Mouse (Mus musculus): ENCODE measurements around the gene Sfpq. TPM values are rescaled to one million over a fixed set of nuclear protein-coding genes. Genes with fewer than 3 reads are reported as not detected.
"Not testable (repeated sequence)": the region's sequence is repeated elsewhere in the genome, so short reads cannot be mapped to it uniquely, and the experiment has no call there.

Gene Sfpq
- polyA plus RNA-seq, 1 experiment, result 147 TPM

DNA sequence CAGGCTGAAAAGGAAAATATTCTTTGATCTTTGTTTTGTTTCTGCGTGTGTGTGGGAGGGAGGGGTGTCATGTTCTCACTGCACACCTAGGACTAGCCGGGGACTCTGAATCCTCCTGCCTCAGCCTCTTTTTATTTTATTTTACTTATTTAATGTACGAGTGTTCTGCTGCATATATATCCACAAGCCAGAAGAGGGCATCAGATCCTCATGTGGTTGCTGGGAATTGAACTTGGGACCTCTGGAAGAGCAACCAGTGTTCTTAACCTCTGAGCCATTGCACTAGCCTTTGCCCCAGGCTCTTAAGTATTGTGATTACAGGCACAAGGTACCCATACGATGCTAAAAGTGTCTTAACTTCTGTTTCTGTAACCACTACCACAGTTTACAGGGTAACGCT is 34.4 kb upstream of the Sfpq start:
- Histone ChIP-seq H3K27me3 (ENCODE audit: control insufficient read depth, insufficient read depth, insufficient read length) (no peaks in the 10 kb centered on the region), H3K4me3 (ENCODE audit: insufficient read depth, poor library complexity, severe bottlenecking) (no peak overlapping the region), H3K36me3 (ENCODE audit: control insufficient read depth, insufficient read depth) (no peaks in the 10 kb centered on the region), H3ac (ENCODE audit: control insufficient read depth, insufficient read length, low read depth) (no peak overlapping the region), H3K79me3 (ENCODE audit: low read depth) (no peaks in the 10 kb centered on the region), H3K79me2 (ENCODE audit: control insufficient read depth, insufficient read depth) (no peaks in the 10 kb centered on the region)
- TF ChIP-seq MYOD1 (IDR thresholded peaks at IDR 0.05; ENCODE audit: control insufficient read depth, insufficient read length, low read depth), result no peak
- no peak for TF ChIP-seq MYOG (IDR thresholded peaks at IDR 0.05; ENCODE audit: control insufficient read depth, extremely low read depth, insufficient read length)
- TF ChIP-seq USF1 (IDR thresholded peaks at IDR 0.05; ENCODE audit: low read depth), result no peak
- no peak for TF ChIP-seq CEBPB (IDR thresholded peaks at IDR 0.05; ENCODE audit: low read depth)
- TF ChIP-seq CTCF (IDR thresholded peaks at IDR 0.05; ENCODE audit: control insufficient read depth, insufficient read depth, insufficient read length), result no peak
- TF ChIP-seq FOSL1 (IDR thresholded peaks at IDR 0.05; ENCODE audit: insufficient read depth, low read length, poor library complexity, severe bottlenecking), result no peak

DNA sequence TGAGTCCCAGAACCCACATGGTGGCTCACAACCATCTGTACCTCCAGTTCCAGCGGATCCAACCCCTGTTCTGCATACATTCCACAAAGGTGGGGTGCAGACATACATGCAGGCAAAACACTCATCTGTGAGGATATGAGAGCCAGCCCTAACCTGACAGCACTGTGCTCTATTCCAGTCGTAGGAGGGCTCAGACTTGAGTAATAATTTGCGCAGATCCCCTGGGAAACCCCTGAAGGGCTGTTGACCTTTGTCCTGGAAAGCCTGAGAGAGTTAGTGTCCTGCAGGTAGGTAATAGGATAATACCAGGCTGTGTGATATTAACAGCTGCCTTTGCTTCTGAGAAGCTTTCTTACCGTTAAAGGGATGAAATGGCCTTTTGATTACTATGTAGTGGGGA is 32.6 kb upstream of the Sfpq start:
- no peaks in the 10 kb centered on the region for H3K79me3 ChIP-seq (ENCODE audit: low read depth)
- H3K36me3 ChIP-seq (ENCODE audit: control insufficient read depth, insufficient read depth), result no peaks in the 10 kb centered on the region
- H3K79me2 ChIP-seq (ENCODE audit: control insufficient read depth, insufficient read depth), result no peaks in the 10 kb centered on the region
- no peak for TF ChIP-seq CEBPB (IDR thresholded peaks at IDR 0.05; ENCODE audit: low read depth)
- no peak for TF ChIP-seq CTCF (IDR thresholded peaks at IDR 0.05; ENCODE audit: control insufficient read depth, insufficient read depth, insufficient read length)
- no peak for TF ChIP-seq USF1 (IDR thresholded peaks at IDR 0.05; ENCODE audit: low read depth)
- TF ChIP-seq FOSL1 (IDR thresholded peaks at IDR 0.05; ENCODE audit: insufficient read depth, low read length, poor library complexity, severe bottlenecking), result no peak
- no peak for TF ChIP-seq MAX (IDR thresholded peaks at IDR 0.05)
- TF ChIP-seq MYOD1 (IDR thresholded peaks at IDR 0.05; ENCODE audit: control insufficient read depth, insufficient read length, low read depth), result no peak
- TF ChIP-seq MYOG (IDR thresholded peaks at IDR 0.05; ENCODE audit: control insufficient read depth, extremely low read depth, insufficient read length), result no peak
- no peak overlapping the region for H3K4me3 ChIP-seq (ENCODE audit: insufficient read depth, poor library complexity, severe bottlenecking)
- no peaks in the 10 kb centered on the region for H3K27me3 ChIP-seq (ENCODE audit: control insufficient read depth, insufficient read depth, insufficient read length)
- no peak overlapping the region for H3ac ChIP-seq (ENCODE audit: control insufficient read depth, insufficient read length, low read depth)

DNA sequence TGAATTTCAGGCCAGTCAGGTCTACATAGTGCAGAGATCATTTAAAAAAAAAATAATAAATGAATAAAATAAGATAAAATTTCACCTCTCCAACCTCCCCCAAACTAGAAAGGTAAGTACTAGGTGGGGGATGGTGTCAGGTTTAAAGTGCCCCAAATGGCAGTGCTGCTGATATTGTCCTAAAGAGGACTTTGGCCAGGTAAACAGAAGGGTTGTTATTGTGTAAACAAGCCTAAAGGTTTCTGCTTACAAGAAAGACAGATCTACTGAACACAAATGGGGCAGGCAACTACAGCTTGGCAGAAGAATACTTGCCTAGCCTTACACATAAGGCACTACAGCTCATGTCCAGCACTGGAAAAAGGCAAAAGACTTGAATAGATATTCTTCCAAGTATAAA is 30.6 kb upstream of the Sfpq start:
- Histone ChIP-seq H3K36me3 (ENCODE audit: control insufficient read depth, insufficient read depth) (no peaks in the 10 kb centered on the region), H3ac (ENCODE audit: control insufficient read depth, insufficient read length, low read depth) (no peak overlapping the region), H3K79me3 (ENCODE audit: low read depth) (no peaks in the 10 kb centered on the region), H3K27me3 (ENCODE audit: control insufficient read depth, insufficient read depth, insufficient read length) (no peaks in the 10 kb centered on the region), H3K79me2 (ENCODE audit: control insufficient read depth, insufficient read depth) (no peaks in the 10 kb centered on the region), H3K4me3 (ENCODE audit: insufficient read depth, poor library complexity, severe bottlenecking) (no peak overlapping the region)
- no peak for TF ChIP-seq MAX (IDR thresholded peaks at IDR 0.05)
- TF ChIP-seq FOSL1 (IDR thresholded peaks at IDR 0.05; ENCODE audit: insufficient read depth, low read length, poor library complexity, severe bottlenecking), result no peak
- TF ChIP-seq MYOG (IDR thresholded peaks at IDR 0.05; ENCODE audit: control insufficient read depth, extremely low read depth, insufficient read length), result no peak
- no peak for TF ChIP-seq CEBPB (IDR thresholded peaks at IDR 0.05; ENCODE audit: low read depth)
- TF ChIP-seq MYOD1 (IDR thresholded peaks at IDR 0.05; ENCODE audit: control insufficient read depth, insufficient read length, low read depth), result no peak
- TF ChIP-seq CTCF (IDR thresholded peaks at IDR 0.05; ENCODE audit: control insufficient read depth, insufficient read depth, insufficient read length), result no peak
- TF ChIP-seq USF1 (IDR thresholded peaks at IDR 0.05; ENCODE audit: low read depth), result no peak

DNA sequence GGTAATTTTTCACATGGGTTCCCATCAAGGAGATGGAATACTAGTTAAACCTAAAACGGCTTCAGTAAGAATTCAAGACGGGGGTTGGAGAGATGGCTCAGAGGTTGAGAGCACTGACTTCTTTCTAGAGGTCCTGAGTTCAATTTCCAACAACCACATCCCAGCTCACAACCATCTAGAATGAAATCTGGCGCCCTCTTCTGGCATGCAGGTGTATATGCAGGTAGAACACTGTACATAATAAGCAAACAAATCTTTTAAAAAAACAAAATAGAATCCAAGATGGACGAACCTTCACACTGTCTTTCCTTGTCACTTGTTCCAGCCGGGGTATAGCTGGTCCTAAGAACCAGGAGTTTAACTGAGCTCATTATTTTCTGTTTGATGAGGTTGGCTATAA is 28.8 kb upstream of the Sfpq start:
- no peak for TF ChIP-seq MYOG (IDR thresholded peaks at IDR 0.05; ENCODE audit: control insufficient read depth, extremely low read depth, insufficient read length)
- no peak for TF ChIP-seq MYOD1 (IDR thresholded peaks at IDR 0.05; ENCODE audit: control insufficient read depth, insufficient read length, low read depth)
- no peak for TF ChIP-seq CEBPB (IDR thresholded peaks at IDR 0.05; ENCODE audit: low read depth)
- TF ChIP-seq CTCF (IDR thresholded peaks at IDR 0.05; ENCODE audit: control insufficient read depth, insufficient read depth, insufficient read length), result no peak
- TF ChIP-seq USF1 (IDR thresholded peaks at IDR 0.05; ENCODE audit: low read depth), result no peak
- TF ChIP-seq MAX (IDR thresholded peaks at IDR 0.05), result no peak
- no peak for TF ChIP-seq FOSL1 (IDR thresholded peaks at IDR 0.05; ENCODE audit: insufficient read depth, low read length, poor library complexity, severe bottlenecking)
- Histone ChIP-seq H3K79me3 (ENCODE audit: low read depth) (no peaks in the 10 kb centered on the region), H3ac (ENCODE audit: control insufficient read depth, insufficient read length, low read depth) (no peak overlapping the region), H3K79me2 (ENCODE audit: control insufficient read depth, insufficient read depth) (no peaks in the 10 kb centered on the region), H3K36me3 (ENCODE audit: control insufficient read depth, insufficient read depth) (no peaks in the 10 kb centered on the region), H3K4me3 (ENCODE audit: insufficient read depth, poor library complexity, severe bottlenecking) (no peak overlapping the region), H3K27me3 (ENCODE audit: control insufficient read depth, insufficient read depth, insufficient read length) (no peaks in the 10 kb centered on the region)

DNA sequence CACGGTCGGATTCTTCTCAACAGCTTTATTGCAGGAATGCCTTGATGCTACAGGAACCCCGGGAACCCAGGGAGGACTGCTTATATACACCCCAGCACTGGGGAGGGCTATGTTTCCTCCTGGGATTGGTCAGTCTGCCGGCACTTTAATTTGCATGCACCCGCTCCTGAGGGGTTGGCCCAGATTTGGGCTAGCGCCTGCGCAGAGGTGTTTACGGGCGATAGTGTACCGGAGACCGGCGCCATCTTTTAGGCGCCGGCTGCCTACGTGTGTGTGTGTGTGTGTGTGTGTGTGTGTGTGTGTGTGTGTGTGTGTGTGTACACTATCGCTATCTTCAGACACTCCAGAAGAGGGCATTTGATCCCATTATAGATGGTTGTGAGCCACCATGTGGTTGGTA is 21.8 kb upstream of the Sfpq start:
- H3K36me3 ChIP-seq (ENCODE audit: control insufficient read depth, insufficient read depth); H3K79me2 ChIP-seq (ENCODE audit: control insufficient read depth, insufficient read depth); H3K27me3 ChIP-seq (ENCODE audit: control insufficient read depth, insufficient read depth, insufficient read length); H3K4me3 ChIP-seq (ENCODE audit: insufficient read depth, poor library complexity, severe bottlenecking); H3ac ChIP-seq (ENCODE audit: control insufficient read depth, insufficient read length, low read depth); H3K79me3 ChIP-seq (ENCODE audit: low read depth): not testable (repeated sequence)

DNA sequence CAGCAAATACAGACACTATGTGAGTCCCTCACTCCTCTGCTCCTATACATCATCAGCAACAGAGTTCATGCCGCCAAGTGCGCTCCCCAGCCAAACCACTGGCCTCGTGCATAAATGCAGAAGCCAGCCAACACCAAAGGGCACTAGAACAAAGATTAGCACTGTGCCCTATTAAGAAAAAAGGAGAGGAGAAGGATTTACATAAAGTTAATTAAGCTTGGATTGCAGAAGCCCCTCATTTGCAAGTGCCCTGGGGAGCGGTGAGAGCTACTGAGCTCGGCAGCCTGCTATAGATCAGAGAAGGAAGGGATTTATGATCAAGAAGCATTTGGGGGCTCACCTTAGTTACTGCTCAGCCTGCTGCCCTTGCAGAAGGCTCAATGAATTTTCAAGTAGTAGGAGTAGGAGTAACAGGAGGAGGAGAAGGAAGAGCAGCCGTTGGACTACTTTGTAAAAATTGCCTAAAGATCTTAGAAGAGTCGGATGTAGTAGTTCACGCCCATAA is 20.5 kb upstream of the Sfpq start:
- Histone ChIP-seq H3K4me3 (ENCODE audit: insufficient read depth, poor library complexity, severe bottlenecking) (no peak overlapping the region), H3K27me3 (ENCODE audit: control insufficient read depth, insufficient read depth, insufficient read length) (peaks cover under 1% of the 10 kb centered on the region), H3K79me2 (ENCODE audit: control insufficient read depth, insufficient read depth) (no peaks in the 10 kb centered on the region), H3K79me3 (ENCODE audit: low read depth) (no peaks in the 10 kb centered on the region), H3K36me3 (ENCODE audit: control insufficient read depth, insufficient read depth) (no peaks in the 10 kb centered on the region), H3ac (ENCODE audit: control insufficient read depth, insufficient read length, low read depth) (no peak overlapping the region)
- TF ChIP-seq MAX (IDR thresholded peaks at IDR 0.05) (no peak), CEBPB (IDR thresholded peaks at IDR 0.05; ENCODE audit: low read depth) (no peak), CTCF (IDR thresholded peaks at IDR 0.05; ENCODE audit: control insufficient read depth, insufficient read depth, insufficient read length) (no peak), MYOD1 (IDR thresholded peaks at IDR 0.05; ENCODE audit: control insufficient read depth, insufficient read length, low read depth) (no peak), MYOG (IDR thresholded peaks at IDR 0.05; ENCODE audit: control insufficient read depth, extremely low read depth, insufficient read length) (no peak), USF1 (IDR thresholded peaks at IDR 0.05; ENCODE audit: low read depth) (no peak), FOSL1 (IDR thresholded peaks at IDR 0.05; ENCODE audit: insufficient read depth, low read length, poor library complexity, severe bottlenecking) (no peak)

All from C2C12 (cell line).